In the genomic region with DNA sequence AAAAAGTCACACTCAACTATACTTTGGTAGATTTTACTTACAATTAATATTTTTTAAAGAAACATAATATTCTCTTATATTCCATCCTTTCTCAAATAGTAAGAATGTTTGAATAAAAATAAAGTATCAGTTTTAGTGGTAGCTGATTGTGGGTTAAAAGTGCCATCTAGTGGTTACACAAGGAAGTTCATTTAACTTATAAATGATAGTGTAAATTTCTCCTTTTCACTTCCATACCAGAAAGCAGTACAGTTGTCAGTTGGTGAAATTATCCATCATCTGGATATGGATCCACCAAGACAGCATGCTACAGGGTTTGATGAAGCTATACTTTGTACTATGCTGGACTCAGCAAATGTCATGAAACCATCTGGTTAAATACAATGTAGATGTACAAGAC, we compare ENCODE assay signal across 12 mouse cellular contexts.
DNase-seq lines count a peak whose midpoint lies in the region; ATAC-seq and TF ChIP-seq lines count a peak whose summit lies in the region.
"Had no signal": no experiment of that assay in that cellular context is flagged by ENCODE, and none has a peak within 500 bp of the region (broad histone marks: within the 10 kb centered on the region; RNA-seq: fewer than 3 reads in every experiment).

No protein-coding gene starts in this region.

- H3K27ac ChIP-seq in hindbrain, embryonic 13.5 days = no peak overlapping the region
- H3K27ac ChIP-seq in hindbrain, embryonic 12.5 days = no peak overlapping the region
- no peak overlapping the region for H3K27ac ChIP-seq in CH12.LX (ENCODE audit: insufficient read depth, low read depth)
- no peak overlapping the region for H3K27ac ChIP-seq in intestine, postnatal 0 days (ENCODE audit: low read depth, low read length)
- H3K27ac ChIP-seq: embryonic facial prominence, embryonic 15.5 days; heart, embryonic 13.5 days had no signal

- TF ChIP-seq RAD21 in CH12.LX (IDR thresholded peaks at IDR 0.05; ENCODE audit: low read depth, low read length) = peak; percentile 94

- H3K36me3 ChIP-seq in hindbrain, embryonic 13.5 days = no peaks in the 10 kb centered on the region
- H3K36me3 ChIP-seq in hindbrain, embryonic 12.5 days = no peaks in the 10 kb centered on the region
- no peaks in the 10 kb centered on the region for H3K36me3 ChIP-seq in CH12.LX (replicated peaks in 1 of 2; ENCODE audit: control insufficient read depth in 1 of 2, insufficient read depth in 1 of 2, low read length in 1 of 2)
- H3K36me3 ChIP-seq in intestine, postnatal 0 days (ENCODE audit: control insufficient read depth, insufficient read depth) = no peaks in the 10 kb centered on the region
- H3K36me3 ChIP-seq: embryonic facial prominence, embryonic 15.5 days; heart, embryonic 13.5 days had no signal

- TF ChIP-seq CTCF in CH12.LX (conservative IDR thresholded peaks at IDR 0.05 in 1 of 2, IDR thresholded peaks at IDR 0.05 in 1 of 2; ENCODE audit: low read depth in 2 of 2, low read length in 2 of 2) = peak; percentile 35 to 81; a peak in 3 of 4 replicates
- TF ChIP-seq CTCF in intestine, postnatal 0 days (IDR thresholded peaks at IDR 0.05; ENCODE audit: low read depth) = peak; percentile 71

- peak; percentile 68; the same call in 1 of the 2 replicates for ATAC-seq in hindbrain, embryonic 13.5 days (ENCODE audit: low FRiP score)
- no peak for ATAC-seq in hindbrain, embryonic 12.5 days (ENCODE audit: low FRiP score)
- no peak for ATAC-seq in intestine, postnatal 0 days

- TF ChIP-seq EP300 in CH12.LX (IDR thresholded peaks at IDR 0.05; ENCODE audit: low read length) = no peak

- in situ Hi-C loops in CH12.LX (cut with MboI; ENCODE audit: low pct_ligation_motif_present, low pct_unique_long_range_greater_than_20kb, low sequenced_read_pairs) = loop anchor here (25.0 kb wide), 2 partner anchors 716 to 791 kb away; no protein-coding TSS in a partner anchor

- no peak overlapping the region for H3K9ac ChIP-seq in hindbrain, embryonic 13.5 days
- no peak overlapping the region for H3K9ac ChIP-seq in hindbrain, embryonic 12.5 days
- H3K9ac ChIP-seq in CH12.LX (ENCODE audit: insufficient read depth, low read depth) = no peak overlapping the region
- no peak overlapping the region for H3K9ac ChIP-seq in intestine, postnatal 0 days (ENCODE audit: low read depth, low read length)
- H3K9ac ChIP-seq: embryonic facial prominence, embryonic 15.5 days; heart, embryonic 13.5 days had no signal

- peak; percentile 33 for DNase-seq in CH12.LX (ENCODE audit: extremely low read depth)
- DNase-seq in adipocyte (ENCODE audit: low spot score) = peak; percentile 59
- DNase-seq in spleen, postnatal 36 days (ENCODE audit: low spot score in 2 of 2) = no peak
- no peak for DNase-seq in thymus, adult 18-20 months
- no peak for DNase-seq in right cerebral cortex, postnatal 14 days
- DNase-seq: liver; thymus, postnatal 36 days had no signal

- dilution Hi-C loops in CH12.LX (cut with MboI; ENCODE audit: extremely low pct_ligation_motif_present, extremely low pct_unique_long_range_greater_than_20kb, low sequenced_read_pairs) = no loop called here

- H3K79me2 ChIP-seq in CH12.LX (replicated peaks; ENCODE audit: control insufficient read depth, extremely low read depth, insufficient read depth, poor library complexity, severe bottlenecking) = no peaks in the 10 kb centered on the region

- no peak overlapping the region for H3K4me3 ChIP-seq in hindbrain, embryonic 13.5 days
- H3K4me3 ChIP-seq in hindbrain, embryonic 12.5 days = no peak overlapping the region
- H3K4me3 ChIP-seq in CH12.LX (replicated peaks in 1 of 3; ENCODE audit: low read depth in 2 of 3, low read length in 2 of 3, poor library complexity in 1 of 3) = no peak overlapping the region
- no peak overlapping the region for H3K4me3 ChIP-seq in intestine, postnatal 0 days (ENCODE audit: low read depth, low read length)
- H3K4me3 ChIP-seq: embryonic facial prominence, embryonic 15.5 days; heart, embryonic 13.5 days had no signal

- TF ChIP-seq POLR2A in CH12.LX (IDR thresholded peaks at IDR 0.05; ENCODE audit: low read depth, low read length) = no peak

- H3K9me3 ChIP-seq in hindbrain, embryonic 13.5 days = no peaks in the 10 kb centered on the region
- no peaks in the 10 kb centered on the region for H3K9me3 ChIP-seq in hindbrain, embryonic 12.5 days (replicated peaks)
- H3K9me3 ChIP-seq in CH12.LX (replicated peaks; ENCODE audit: low read length) = no peaks in the 10 kb centered on the region
- H3K9me3 ChIP-seq in intestine, postnatal 0 days (ENCODE audit: control insufficient read depth) = no peaks in the 10 kb centered on the region
- H3K9me3 ChIP-seq: embryonic facial prominence, embryonic 15.5 days; heart, embryonic 13.5 days had no signal

- H3K4me1 ChIP-seq in hindbrain, embryonic 13.5 days (replicated peaks) = peaks cover 5% of the 10 kb centered on the region; the same call in 1 of the 2 replicates
- peaks cover 3% of the 10 kb centered on the region; the same call in 1 of the 2 replicates for H3K4me1 ChIP-seq in hindbrain, embryonic 12.5 days
- H3K4me1 ChIP-seq in CH12.LX (ENCODE audit: control insufficient read depth in 1 of 2, insufficient read depth in 2 of 2) = peaks cover 4 to 10% of the 10 kb centered on the region in 2 experiments
- no peaks in the 10 kb centered on the region for H3K4me1 ChIP-seq in intestine, postnatal 0 days (replicated peaks; ENCODE audit: control insufficient read depth, insufficient read depth, low read length)
- H3K4me1 ChIP-seq: embryonic facial prominence, embryonic 15.5 days had no signal

- H3K27me3 ChIP-seq in hindbrain, embryonic 13.5 days = no peaks in the 10 kb centered on the region
- H3K27me3 ChIP-seq in hindbrain, embryonic 12.5 days = no peaks in the 10 kb centered on the region
- peaks cover 2% of the 10 kb centered on the region for H3K27me3 ChIP-seq in CH12.LX (replicated peaks)
- no peaks in the 10 kb centered on the region for H3K27me3 ChIP-seq in intestine, postnatal 0 days (replicated peaks; ENCODE audit: control insufficient read depth, insufficient read depth, low read length)
- H3K27me3 ChIP-seq: embryonic facial prominence, embryonic 15.5 days; heart, embryonic 13.5 days had no signal

- H3K4me2 ChIP-seq in hindbrain, embryonic 13.5 days = no peak overlapping the region
- H3K4me2 ChIP-seq in hindbrain, embryonic 12.5 days (replicated peaks) = no peak overlapping the region
- H3K4me2 ChIP-seq in CH12.LX (ENCODE audit: insufficient read depth, low read depth, poor library complexity, severe bottlenecking) = no peak overlapping the region
- no peak overlapping the region for H3K4me2 ChIP-seq in intestine, postnatal 0 days (replicated peaks; ENCODE audit: low read depth)
- H3K4me2 ChIP-seq: embryonic facial prominence, embryonic 15.5 days; heart, embryonic 13.5 days had no signal

TF ChIP-seq in CH12.LX, 34 proteins besides CTCF, POLR2A, EP300 and RAD21:
- TF ChIP-seq ZC3H11A (IDR thresholded peaks at IDR 0.05; ENCODE audit: low read depth, low read length) (peak; percentile 33; the same call in 1 of the 2 replicates), MAX (IDR thresholded peaks at IDR 0.05; ENCODE audit: low read length) (no peak), NELFE (IDR thresholded peaks at IDR 0.05; ENCODE audit: low read depth, low read length) (no peak), SMC3 (IDR thresholded peaks at IDR 0.05; ENCODE audit: low read depth, low read length) (peak; percentile 59), JUND (conservative IDR thresholded peaks at IDR 0.05; ENCODE audit: low read depth, low read length) (peak; percentile 69), USF1 (IDR thresholded peaks at IDR 0.05; ENCODE audit: low read depth, low read length) (no peak), ZMIZ1 (IDR thresholded peaks at IDR 0.05; ENCODE audit: low read depth, low read length) (no peak), E2F4 (IDR thresholded peaks at IDR 0.05; ENCODE audit: insufficient replicate concordance, low read depth, low read length) (0 out of 2 replicates have a peak, but pooled peaks have one; percentile 15), ETS1 (conservative IDR thresholded peaks at IDR 0.05; ENCODE audit: low read depth, low read length) (no peak), TCF12 (IDR thresholded peaks at IDR 0.05; ENCODE audit: low read depth, low read length) (no peak), MYC (IDR thresholded peaks at IDR 0.05; ENCODE audit: low read depth, low read length) (no peak)

Comparison
In these comparisons a context has a peak if more than half of its experiments do, and no peak if none do; other contexts are left out.
1. DNase-seq: peak in CH12.LX (single experiment) and adipocyte (single experiment); none in spleen, postnatal 36 days (0 of 2), thymus, adult 18-20 months (0 of 2) and right cerebral cortex, postnatal 14 days (single experiment).